Mouse (Mus musculus): ENCODE data around the gene Fam117a. TPM values are rescaled to one million over a fixed set of nuclear protein-coding genes. Genes with fewer than 3 reads are reported as not detected.

The Fam117a gene
- polyA plus RNA-seq, 1 experiment = 55.8 TPM

DNA sequence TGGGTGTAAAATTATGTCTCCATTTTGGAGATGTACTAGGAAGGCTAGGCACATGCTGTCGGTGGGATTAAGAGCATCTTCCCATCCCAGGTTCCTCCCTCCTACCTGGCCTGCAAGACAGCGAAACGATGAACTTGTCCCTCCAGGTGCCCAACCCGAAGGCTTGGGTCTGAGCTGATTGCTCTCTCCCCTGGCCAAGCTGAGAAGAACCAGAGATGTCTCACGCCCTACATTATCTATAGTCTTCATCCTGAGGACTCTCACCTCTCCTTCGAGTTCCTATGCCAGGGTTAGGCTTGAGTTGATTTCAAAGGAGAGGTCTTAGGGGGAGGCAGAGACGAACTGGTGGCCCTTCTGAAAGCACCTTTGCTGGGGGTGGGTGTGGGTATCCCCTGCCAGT, 19.2 kb downstream of the Fam117a start:
- Histone ChIP-seq H3K4me1 (ENCODE audit: control insufficient read depth, insufficient read depth, low read length) (peaks cover 17% of the 10 kb centered on the region), H3K4me3 (replicated peaks; ENCODE audit: extremely low read depth, low read depth, low read length) (no peak overlapping the region)
- WGBS = 81% methylated on average over 7 of the region's 7 CpGs
- DNase-seq = no peak
- TF ChIP-seq CTCF (IDR thresholded peaks at IDR 0.05; ENCODE audit: insufficient read depth, low read length) (no peak), POLR2A (IDR thresholded peaks at IDR 0.05; ENCODE audit: borderline replicate concordance, extremely low read depth, low read depth, low read length) (no peak)

DNA sequence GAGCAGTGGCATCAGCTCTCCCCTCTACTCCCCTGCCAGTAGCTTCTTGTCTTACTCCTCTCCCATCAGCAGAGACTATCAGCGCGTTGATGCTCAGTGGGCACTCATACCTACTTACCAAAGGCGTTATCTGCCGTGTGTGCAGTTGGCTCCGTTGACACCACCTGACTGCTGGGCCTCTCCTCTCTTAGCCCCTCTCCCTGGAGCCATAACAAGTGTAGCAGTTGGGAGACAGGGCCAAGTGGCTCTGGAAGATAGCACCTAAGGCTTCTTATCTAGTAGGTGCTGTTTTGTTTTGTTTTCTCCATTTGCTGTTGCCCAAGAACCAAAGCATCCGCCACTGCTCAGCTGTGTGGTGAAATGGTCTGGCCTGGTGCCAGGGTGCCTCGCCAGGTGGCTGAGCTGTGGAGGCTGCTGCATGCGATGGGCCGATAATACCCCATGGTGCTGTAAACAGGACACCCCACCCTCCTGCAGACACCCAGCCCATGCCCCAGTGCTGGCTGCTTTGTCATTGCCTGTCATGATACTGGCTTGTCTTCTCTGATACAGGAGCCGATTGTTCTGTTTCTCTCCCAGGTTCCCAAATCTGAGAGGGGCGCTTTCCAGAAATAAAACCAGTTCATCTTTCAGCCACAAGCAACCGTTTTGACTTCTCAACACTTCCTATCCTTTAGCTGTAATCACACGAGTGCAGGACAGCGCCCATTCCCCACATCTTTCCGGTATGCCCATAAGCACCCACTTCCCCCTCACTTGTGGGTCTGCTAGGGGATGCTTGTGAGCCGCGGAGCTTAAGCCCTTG, 19.9 kb downstream of the Fam117a start:
- Histone ChIP-seq H3K4me1 (ENCODE audit: control insufficient read depth, insufficient read depth, low read length) (peaks cover 16% of the 10 kb centered on the region), H3K4me3 (replicated peaks; ENCODE audit: extremely low read depth, low read depth, low read length) (peak overlapping the region; percentile 16)
- TF ChIP-seq POLR2A (IDR thresholded peaks at IDR 0.05; ENCODE audit: borderline replicate concordance, extremely low read depth, low read depth, low read length) (no peak), CTCF (IDR thresholded peaks at IDR 0.05; ENCODE audit: insufficient read depth, low read length) (no peak)
- WGBS = 45% methylated on average over 17 of the region's 17 CpGs
- DNase-seq = peak; percentile 72

DNA sequence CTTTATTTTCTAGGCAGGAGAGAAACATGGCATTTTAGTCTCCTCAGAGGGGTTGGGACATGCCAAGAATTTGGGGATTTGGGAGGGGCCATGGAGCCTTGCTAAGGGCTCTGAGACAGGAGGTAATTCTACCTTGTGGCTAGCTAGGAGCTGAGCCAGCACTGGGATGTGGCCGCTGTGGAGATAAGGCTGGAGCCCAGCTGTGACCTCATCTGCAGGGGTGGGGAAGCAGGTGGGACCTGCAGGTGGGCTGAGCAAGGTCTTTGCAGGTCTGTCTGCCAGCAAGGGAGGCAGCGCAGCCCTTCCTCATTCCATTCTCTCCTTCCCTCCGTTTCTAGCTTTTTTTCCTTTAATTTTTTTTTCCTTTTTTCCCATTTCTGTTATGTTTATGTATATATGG, 21.4 kb downstream of the Fam117a start:
- no peak overlapping the region for H3K4me3 ChIP-seq (replicated peaks; ENCODE audit: extremely low read depth, low read depth, low read length)
- no peak for DNase-seq
- TF ChIP-seq POLR2A (IDR thresholded peaks at IDR 0.05; ENCODE audit: borderline replicate concordance, extremely low read depth, low read depth, low read length) (no peak), CTCF (IDR thresholded peaks at IDR 0.05; ENCODE audit: insufficient read depth, low read length) (no peak)
- peaks cover 13% of the 10 kb centered on the region for H3K4me1 ChIP-seq (ENCODE audit: control insufficient read depth, insufficient read depth, low read length)
- WGBS = 47% methylated on average over 3 of the region's 3 CpGs

DNA sequence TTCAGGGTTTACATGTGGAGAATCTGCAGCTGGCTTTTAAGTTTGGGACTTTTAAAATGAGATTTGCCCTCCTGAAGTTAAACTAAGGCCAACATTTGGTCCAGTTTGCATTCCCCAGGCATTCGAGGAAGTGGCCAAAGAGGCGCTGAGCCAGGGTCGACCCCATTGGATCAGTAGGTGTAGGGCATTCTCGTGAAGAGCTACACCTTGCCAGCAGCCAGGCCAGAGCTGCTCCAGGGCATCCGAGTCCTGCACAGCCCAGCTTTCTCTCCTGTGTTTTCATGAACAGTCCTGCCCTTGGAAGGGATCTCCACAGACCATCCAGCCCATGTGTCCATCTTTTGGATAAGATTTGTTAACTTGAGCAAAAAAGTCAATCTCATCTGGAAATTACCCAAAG, 27.6 kb downstream of the Fam117a start:
- TF ChIP-seq POLR2A (IDR thresholded peaks at IDR 0.05; ENCODE audit: borderline replicate concordance, extremely low read depth, low read depth, low read length) = no peak
- Histone ChIP-seq H3K4me1 (ENCODE audit: control insufficient read depth, insufficient read depth, low read length) (peaks cover 18% of the 10 kb centered on the region), H3K4me3 (replicated peaks; ENCODE audit: extremely low read depth, low read depth, low read length) (no peak overlapping the region)
- WGBS = 61% methylated on average over 5 of the region's 5 CpGs
- DNase-seq = no peak

DNA sequence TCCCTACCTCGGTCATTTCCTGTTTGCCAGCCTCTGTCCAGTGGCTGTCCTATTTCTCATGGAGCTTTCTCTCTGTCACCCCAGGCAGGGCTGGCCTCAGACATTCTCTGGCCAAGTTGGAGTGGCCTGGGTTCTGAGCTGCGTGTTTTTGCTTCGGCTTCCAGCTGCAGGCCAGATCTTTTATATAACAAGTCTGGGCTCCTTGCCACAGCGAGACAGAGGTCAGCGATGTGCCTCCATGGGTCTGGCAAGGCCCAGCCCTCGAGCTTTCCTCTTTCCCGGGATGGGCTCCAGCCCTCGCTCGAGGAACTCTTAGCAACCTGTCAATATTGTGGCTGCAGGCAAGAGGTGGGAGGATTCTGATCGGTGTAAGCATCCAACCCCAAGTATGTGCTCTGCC, 28.8 kb downstream of the Fam117a start:
- Histone ChIP-seq H3K4me3 (replicated peaks; ENCODE audit: extremely low read depth, low read depth, low read length) (no peak overlapping the region), H3K4me1 (ENCODE audit: control insufficient read depth, insufficient read depth, low read length) (peaks cover 20% of the 10 kb centered on the region)
- WGBS = 48% methylated on average over 10 of the region's 10 CpGs
- TF ChIP-seq CTCF (IDR thresholded peaks at IDR 0.05; ENCODE audit: insufficient read depth, low read length) (no peak), POLR2A (IDR thresholded peaks at IDR 0.05; ENCODE audit: borderline replicate concordance, extremely low read depth, low read depth, low read length) (no peak)
- DNase-seq = peak; percentile 63

DNA sequence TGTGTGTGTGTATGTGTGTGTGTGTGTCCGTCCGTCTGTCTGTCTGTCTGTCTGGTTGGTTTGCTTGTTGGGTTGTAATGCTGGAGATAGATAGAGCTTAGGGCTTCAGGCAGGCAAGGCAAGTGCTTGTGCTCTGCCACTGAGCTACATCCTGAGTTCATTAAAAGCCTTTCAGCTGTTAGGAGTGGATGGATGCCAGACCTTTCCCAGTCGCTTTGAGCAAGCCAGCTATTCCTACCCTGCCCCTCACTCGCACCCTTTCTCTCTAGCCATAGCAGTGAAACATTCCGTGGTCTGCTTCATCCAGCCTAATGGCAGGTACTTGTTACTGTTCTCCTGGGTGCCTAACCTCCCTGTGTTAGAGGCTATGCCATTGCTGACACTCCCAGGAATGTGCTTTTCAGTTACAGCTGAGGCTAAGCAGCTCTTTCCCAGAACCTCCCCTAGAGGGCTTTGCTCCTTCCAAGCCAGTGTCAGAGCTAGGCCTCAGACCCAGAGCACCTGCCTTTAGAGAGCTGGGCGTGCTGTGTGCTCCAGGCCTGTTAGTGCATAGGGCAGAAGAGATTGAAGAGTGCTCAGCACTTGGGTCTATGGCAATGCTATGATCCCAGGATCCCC, 29.6 kb downstream of the Fam117a start:
- Histone ChIP-seq H3K4me1 (ENCODE audit: control insufficient read depth, insufficient read depth, low read length) (peaks cover 20% of the 10 kb centered on the region), H3K4me3 (replicated peaks; ENCODE audit: extremely low read depth, low read depth, low read length) (no peak overlapping the region)
- 67% methylated on average over 6 of the region's 6 CpGs for WGBS
- TF ChIP-seq CTCF (IDR thresholded peaks at IDR 0.05; ENCODE audit: insufficient read depth, low read length) (no peak), POLR2A (IDR thresholded peaks at IDR 0.05; ENCODE audit: borderline replicate concordance, extremely low read depth, low read depth, low read length) (no peak)
- DNase-seq = no peak

DNA sequence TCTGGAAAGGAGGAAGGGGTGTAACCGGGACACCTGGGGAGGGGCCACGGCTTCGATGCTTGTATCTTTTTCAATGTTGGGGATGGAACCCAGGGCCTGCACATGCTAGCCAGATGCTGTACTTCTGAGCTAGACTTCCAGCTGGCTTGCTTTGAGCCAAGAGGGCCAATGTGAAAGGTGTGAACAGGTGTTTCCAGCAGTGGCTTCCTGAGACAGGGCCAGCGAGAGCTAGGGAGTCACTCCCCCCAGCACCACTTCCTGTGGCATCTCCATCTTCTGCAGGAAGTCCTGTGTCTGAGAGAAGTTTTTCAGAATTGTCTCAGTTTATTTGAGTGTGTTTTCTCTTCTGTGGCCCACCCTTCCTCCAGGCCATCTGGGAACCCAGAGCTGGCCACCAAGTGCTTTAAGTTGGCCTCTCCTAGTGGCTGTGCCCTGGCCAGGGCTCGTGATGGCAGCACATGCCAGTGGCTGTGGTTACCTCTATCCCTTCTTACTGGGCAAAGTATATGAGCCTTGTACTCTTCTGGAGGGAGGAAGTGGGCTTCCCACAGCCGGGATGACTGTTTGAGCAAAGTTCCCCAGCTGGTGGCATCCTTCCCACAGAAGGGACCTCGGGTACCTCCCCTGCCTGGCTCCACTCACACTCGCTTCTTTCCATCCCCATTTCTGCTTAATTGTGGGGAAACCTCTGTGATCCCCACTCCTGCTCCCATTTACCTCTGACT, 30.4 kb downstream of the Fam117a start:
- TF ChIP-seq CTCF (IDR thresholded peaks at IDR 0.05; ENCODE audit: insufficient read depth, low read length) = no peak
- TF ChIP-seq POLR2A (IDR thresholded peaks at IDR 0.05; ENCODE audit: borderline replicate concordance, extremely low read depth, low read depth, low read length) = no peak
- WGBS = 62% methylated on average over 8 of the region's 8 CpGs
- no peak overlapping the region for H3K4me3 ChIP-seq (replicated peaks; ENCODE audit: extremely low read depth, low read depth, low read length)
- peaks cover 20% of the 10 kb centered on the region for H3K4me1 ChIP-seq (ENCODE audit: control insufficient read depth, insufficient read depth, low read length)
- DNase-seq = no peak

DNA sequence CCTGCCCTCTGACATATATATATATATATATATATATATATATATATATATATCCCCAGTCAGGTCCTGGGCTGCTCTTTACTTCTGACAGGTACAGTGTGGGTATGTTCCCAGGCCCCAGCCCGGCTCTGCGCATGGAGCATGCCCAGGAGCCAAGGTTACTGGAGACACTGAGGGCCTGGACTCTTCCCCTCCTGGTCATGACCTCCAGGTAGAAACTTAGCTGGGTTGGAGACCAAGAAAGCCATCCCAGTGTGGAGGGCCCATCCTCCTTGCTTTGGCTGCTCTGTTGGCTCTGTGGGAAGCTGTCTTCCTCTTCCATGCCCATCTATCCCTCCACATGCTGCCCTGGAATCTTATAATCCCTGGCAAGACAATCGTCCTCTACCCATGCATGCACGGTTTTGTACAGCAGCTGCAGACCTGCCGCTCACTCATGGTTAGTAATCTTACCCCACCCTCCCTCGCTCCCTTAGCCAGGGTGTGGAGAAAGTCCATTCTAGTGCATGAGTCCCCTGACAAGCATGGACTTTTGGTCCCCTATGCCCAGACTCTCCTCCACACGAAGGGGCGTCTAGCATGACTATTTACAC, 31.5 kb downstream of the Fam117a start:
- 90% methylated on average over 8 of the region's 8 CpGs for WGBS
- Histone ChIP-seq H3K4me3 (replicated peaks; ENCODE audit: extremely low read depth, low read depth, low read length) (no peak overlapping the region), H3K4me1 (ENCODE audit: control insufficient read depth, insufficient read depth, low read length) (peaks cover 20% of the 10 kb centered on the region)
- no peak for DNase-seq
- no peak for TF ChIP-seq POLR2A (IDR thresholded peaks at IDR 0.05; ENCODE audit: borderline replicate concordance, extremely low read depth, low read depth, low read length)
- TF ChIP-seq CTCF (IDR thresholded peaks at IDR 0.05; ENCODE audit: insufficient read depth, low read length) = no peak

DNA sequence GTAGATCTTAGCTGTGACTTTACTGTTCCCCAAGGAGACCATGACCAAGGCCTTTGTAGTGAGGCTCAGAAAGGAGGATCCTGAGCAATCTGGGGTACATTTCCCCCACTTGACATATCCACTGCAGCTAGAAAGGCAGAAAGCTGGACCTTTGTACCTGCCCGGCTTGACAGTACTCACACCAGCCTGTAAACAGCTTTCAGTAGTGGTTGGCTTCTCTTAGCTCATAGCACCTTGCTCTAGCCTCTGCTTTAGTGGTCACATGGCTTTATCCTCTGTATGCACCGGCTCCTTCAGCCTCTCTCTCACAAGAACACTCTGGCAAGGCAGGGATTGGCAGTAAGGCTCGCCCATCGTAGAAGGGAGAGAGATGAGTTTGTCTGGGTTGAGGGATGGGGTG, 32.1 kb downstream of the Fam117a start:
- Histone ChIP-seq H3K4me3 (replicated peaks; ENCODE audit: extremely low read depth, low read depth, low read length) (no peak overlapping the region), H3K4me1 (ENCODE audit: control insufficient read depth, insufficient read depth, low read length) (peaks cover 20% of the 10 kb centered on the region)
- DNase-seq = no peak
- no peak for TF ChIP-seq POLR2A (IDR thresholded peaks at IDR 0.05; ENCODE audit: borderline replicate concordance, extremely low read depth, low read depth, low read length)
- no peak for TF ChIP-seq CTCF (IDR thresholded peaks at IDR 0.05; ENCODE audit: insufficient read depth, low read length)
- WGBS = 88% methylated on average over 4 of the region's 4 CpGs
